Mouse (Mus musculus) retina, postnatal 1 day (tissue): ENCODE measurements around the gene Plxnb2.

Experiments
- DNase-seq: peaks from one replicate; pipeline ENCODE4 v3.0.0-alpha.2; 2012

Plxnb2 gene

GRCm38 (mm10) chr15:89125351-89125750, 55.2 kb downstream of the Plxnb2 start:
- DNase-seq = no peak

DNA sequence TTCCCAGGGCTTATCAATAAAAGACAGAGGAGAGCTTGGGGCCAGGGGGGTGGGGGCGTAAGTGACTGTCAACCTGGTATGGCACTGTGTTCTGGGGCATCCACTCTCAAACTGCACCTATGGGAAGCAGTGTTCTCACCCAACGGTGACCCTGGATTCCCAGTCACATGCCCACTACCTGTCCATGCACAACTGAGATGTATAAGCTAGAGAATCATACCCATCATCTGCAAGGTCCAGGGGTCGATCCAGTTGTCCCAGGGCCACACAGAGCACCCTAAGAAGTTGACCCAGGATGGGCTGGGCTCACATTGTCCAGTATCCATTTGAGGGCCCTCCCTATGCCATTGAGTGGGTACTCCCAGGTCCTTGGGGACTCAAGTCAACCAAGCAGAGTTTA, 56.3 kb downstream of the Plxnb2 start:
- no peak for DNase-seq

GRCm38 (mm10) chr15:89123595-89123994, 57.0 kb downstream of the Plxnb2 start:
- peak; percentile 59 for DNase-seq

DNA sequence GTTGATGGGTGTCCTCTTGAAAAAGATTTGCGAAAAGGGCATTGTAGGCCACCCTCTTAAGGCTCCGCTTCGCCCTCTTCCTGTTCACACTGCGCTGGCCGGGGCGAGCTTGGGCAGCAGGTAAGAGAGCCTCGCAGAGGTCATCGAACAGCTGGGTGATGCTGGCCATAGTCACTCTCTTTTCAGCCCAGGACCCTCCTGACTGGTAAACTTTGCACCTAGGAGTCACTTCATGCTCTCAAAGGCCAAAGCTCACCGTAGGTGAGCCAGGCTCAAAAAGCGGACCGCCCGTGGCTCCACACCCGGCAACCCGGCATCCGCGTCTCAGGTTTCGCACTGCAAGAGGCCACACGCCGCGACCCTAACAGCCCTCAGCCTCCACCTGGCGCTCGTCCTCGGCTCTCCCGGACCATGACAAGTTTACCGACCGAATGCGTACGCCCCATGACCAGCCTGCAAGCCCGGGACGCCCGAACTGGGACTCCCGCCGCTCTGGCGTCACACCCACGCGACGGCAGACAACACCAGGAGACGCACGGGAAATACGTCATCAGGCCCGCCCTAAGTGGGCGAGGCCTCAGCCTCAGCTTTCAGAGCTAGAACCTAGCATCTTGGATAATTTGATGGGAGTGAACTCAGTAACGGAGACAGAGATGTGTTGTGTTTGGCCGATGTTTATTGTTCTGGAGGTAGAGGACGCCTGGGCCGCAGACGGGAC, 57.8 kb downstream of the Plxnb2 start, which contains the start of gene Tubgcp6:
Gene Tubgcp6 (minus strand): TSS at position 464 of the 718 bp plus-strand sequence.
- peak; percentile 96 for DNase-seq

DNA sequence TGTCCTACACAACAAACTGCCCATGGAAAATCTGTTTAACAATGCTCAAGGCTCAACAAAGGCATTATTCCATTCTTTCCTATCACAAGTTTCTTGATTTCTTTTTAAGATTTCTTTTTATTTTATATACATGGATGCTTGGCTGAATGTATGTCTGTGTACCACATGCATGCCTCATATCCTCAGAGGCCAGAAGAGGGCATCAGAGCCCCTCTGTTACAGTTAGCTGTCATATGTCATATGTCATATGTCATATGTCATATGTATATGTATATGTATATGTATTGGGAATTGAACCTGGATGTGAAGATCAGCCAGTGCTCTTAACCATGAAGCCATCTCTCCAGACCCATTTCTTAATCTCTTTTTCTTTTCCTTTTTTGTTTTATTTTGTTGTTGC, 62.6 kb downstream of the Plxnb2 start:
- peak; percentile 27 for DNase-seq

DNA sequence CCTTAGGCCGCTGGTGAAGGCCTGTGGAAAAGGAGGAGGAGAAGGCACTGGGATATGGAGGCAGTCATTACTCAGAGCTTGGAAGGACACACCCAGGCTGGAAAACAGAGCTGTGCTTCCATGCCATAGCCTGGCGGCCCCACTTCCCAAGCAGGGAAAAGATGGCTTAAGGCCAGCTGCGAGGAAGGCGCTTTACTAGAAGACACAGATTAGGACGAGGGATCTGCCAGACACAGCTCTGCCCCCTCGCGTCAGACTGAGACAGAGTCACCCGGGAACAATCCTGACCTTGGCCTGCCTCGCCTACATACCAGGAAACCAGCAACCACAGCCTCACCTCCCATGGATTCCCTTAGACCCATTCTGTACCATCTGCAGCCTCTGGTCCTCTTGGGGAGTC, 70.4 kb downstream of the Plxnb2 start:
- no peak for DNase-seq

DNA sequence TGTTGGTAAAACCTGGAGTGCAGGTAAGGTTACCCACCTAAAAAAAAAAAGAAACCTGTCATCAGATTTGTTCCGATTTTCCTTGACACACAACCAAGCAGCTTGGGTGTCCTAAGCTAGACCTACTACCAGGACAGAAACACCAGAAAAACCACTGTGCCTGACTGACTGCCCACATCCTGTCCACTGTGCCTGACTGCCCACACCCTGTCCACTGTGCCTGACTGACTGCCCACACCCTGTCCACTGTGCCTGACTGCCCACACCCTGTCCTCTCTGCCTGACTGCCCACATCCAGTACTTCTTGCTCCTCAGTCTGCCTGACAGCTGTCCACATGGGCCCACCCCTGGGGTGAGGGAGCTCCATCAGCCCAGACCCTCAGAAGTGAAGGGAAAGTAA, 73.6 kb downstream of the Plxnb2 start:
- no peak for DNase-seq

DNA sequence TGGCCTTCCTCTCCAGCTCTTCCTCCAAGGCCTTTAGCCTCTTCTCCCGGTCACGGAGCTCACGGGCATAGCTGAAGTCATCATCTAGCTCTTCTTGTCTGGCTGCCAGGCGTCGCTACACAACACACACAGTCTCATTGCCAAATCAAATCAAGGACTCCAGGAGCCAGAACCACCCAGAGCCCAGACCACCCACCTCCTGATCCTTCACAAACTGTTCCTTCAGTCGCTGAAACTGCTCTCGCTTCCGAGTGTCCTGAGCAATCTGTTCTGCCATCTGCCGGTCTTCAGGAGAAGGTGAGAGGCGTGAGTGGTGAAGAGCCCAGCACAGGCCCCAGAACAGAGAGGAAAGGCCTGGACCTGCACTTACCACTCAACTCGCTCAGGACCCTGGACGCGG, 74.5 kb downstream of the Plxnb2 start:
- no peak for DNase-seq
